Mouse (Mus musculus) limb, embryonic 15.5 days (tissue): ENCODE measurements around the gene Ppp1r12a. TPM values are rescaled to one million over a fixed set of nuclear protein-coding genes. Genes with fewer than 3 reads are reported as not detected.
A peak's percentile ranks its signal among the peaks of the same experiment; 100 is the strongest.

Experiments used
- ATAC-seq: fragments of 200-750 bp; cut with Nextera tagmentation; 2 replicates; pipeline ENCODE4 v1.8.0; 2017; ENCODE audit warnings: low read depth, moderate TSS enrichment; ENCODE audit not compliant: insufficient number of reproducible peaks, low FRiP score, low TSS enrichment
- H3K27ac ChIP-seq: fragments of 300-500 bp; sonication (generic); 2 replicates; pipeline ENCODE4 v1.5.1; 2015; ENCODE audit warnings: moderate library complexity, mild to moderate bottlenecking, inconsistent platforms
- H3K27me3 ChIP-seq: fragments of 300-500 bp; sonication (generic); 2 replicates; pipeline ENCODE4 v1.6.1; 2015; ENCODE audit warnings: inconsistent platforms
- H3K36me3 ChIP-seq: fragments of 300-500 bp; sonication (generic); 2 replicates; pipeline ENCODE4 v1.6.1; 2015; ENCODE audit warnings: inconsistent platforms
- H3K4me1 ChIP-seq: fragments of 300-500 bp; sonication (generic); 2 replicates; pipeline ENCODE4 v1.6.1; 2015; ENCODE audit warnings: inconsistent platforms
- H3K4me2 ChIP-seq: fragments of 300-500 bp; sonication (generic); 2 replicates; pipeline ENCODE4 v1.6.1; 2015; ENCODE audit warnings: mild to moderate bottlenecking, inconsistent platforms
- H3K4me3 ChIP-seq: fragments of 300-500 bp; sonication (generic); 2 replicates; pipeline ENCODE4 v1.5.1; 2015; ENCODE audit warnings: mild to moderate bottlenecking, inconsistent platforms
- H3K9ac ChIP-seq: fragments of 300-500 bp; sonication (generic); 2 replicates; pipeline ENCODE4 v1.6.1; 2015; ENCODE audit warnings: inconsistent platforms
- H3K9me3 ChIP-seq: fragments of 300-500 bp; sonication (generic); 2 replicates; pipeline ENCODE4 v1.6.1; 2016; ENCODE audit warnings: inconsistent platforms
- WGBS: fragments of 180-500 bp; shearing (Covaris S2); methylation state at CpG from one replicate; pipeline ENCODE4 v1.1.7; 2015; 5-methylcytosine and 5-hydroxymethylcytosine counted together
- polyA plus RNA-seq: library from polyadenylated mRNA; unstranded; fragments of >200 nt; fragmentation: Nextera tagmentation; extraction: Ambion mirVana; gene quantifications from 2 replicates; pipeline ENCODE4 v1.2.1, GENCODE M21; 2015

Gene Ppp1r12a
- polyA plus RNA-seq, 1 experiment from 2014 or later: 72.2 TPM

DNA sequence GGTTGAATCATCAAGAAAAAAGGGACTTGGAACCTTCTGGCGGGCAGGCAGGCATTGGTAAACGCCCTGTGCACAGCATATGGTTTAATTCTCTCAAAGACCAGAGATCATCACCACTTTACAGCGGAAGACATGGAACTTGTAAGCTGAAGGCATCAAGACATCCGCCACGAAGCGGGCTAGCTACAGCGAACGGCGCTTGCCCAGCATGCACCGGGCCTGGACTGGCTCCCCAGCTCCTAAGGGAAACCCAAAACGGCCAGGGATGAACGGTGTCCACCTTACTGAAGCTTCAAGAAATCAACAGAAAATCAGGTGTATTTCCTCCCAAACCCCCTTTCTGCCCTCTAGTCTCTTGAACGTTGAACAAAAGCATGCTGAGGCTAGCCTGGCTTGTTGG lies 136.3 kb downstream of the Ppp1r12a start:
- Histone ChIP-seq H3K27ac (no peak overlapping the region), H3K9me3 (no peaks in the 10 kb centered on the region), H3K27me3 (no peaks in the 10 kb centered on the region), H3K36me3 (no peaks in the 10 kb centered on the region), H3K4me2 (no peak overlapping the region), H3K4me1 (no peaks in the 10 kb centered on the region), H3K9ac (no peak overlapping the region), H3K4me3 (no peak overlapping the region)
- no peak for ATAC-seq
- WGBS: 93% methylated on average over 13 of the region's 13 CpGs

- 84% methylated on average over 16 of the region's 17 CpGs for WGBS
These were observed 137.0 kb downstream of the Ppp1r12a start for GRCm38 (mm10) chr10:108298841-108299545.

GRCm38 (mm10) chr10:108299828-108300227 lies 137.8 kb downstream of the Ppp1r12a start:
- 53% methylated on average over 11 of the region's 11 CpGs for WGBS
- no peaks in the 10 kb centered on the region for H3K36me3 ChIP-seq

More at GRCm38 (mm10) chr10:108298841-108299545, 137.0 kb downstream of the Ppp1r12a start:
- Histone ChIP-seq H3K9ac (no peak overlapping the region), H3K4me1 (no peaks in the 10 kb centered on the region), H3K27ac (no peak overlapping the region), H3K9me3 (no peaks in the 10 kb centered on the region), H3K4me2 (no peak overlapping the region), H3K27me3 (no peaks in the 10 kb centered on the region), H3K4me3 (no peak overlapping the region), H3K36me3 (no peaks in the 10 kb centered on the region)
- ATAC-seq: no peak

GRCm38 (mm10) chr10:108300843-108301242 lies 138.8 kb downstream of the Ppp1r12a start:
- no peak overlapping the region for H3K9ac ChIP-seq
- no peaks in the 10 kb centered on the region for H3K36me3 ChIP-seq
- no peak overlapping the region for H3K27ac ChIP-seq
- 0 out of 2 replicates have a peak overlapping the region, but pooled peaks have one; percentile 34 for H3K4me2 ChIP-seq
- no peaks in the 10 kb centered on the region for H3K9me3 ChIP-seq
- 11% methylated on average over 19 of the region's 19 CpGs for WGBS
- no peaks in the 10 kb centered on the region for H3K27me3 ChIP-seq
- no peak overlapping the region; the same call in 1 of the 2 replicates for H3K4me3 ChIP-seq
- ATAC-seq: no peak
- H3K4me1 ChIP-seq: no peaks in the 10 kb centered on the region

More at GRCm38 (mm10) chr10:108299828-108300227, 137.8 kb downstream of the Ppp1r12a start:
- H3K27ac ChIP-seq: no peak overlapping the region
- H3K27me3 ChIP-seq: no peaks in the 10 kb centered on the region
- ATAC-seq: no peak
- H3K4me1 ChIP-seq: no peaks in the 10 kb centered on the region
- H3K9ac ChIP-seq: no peak overlapping the region
- H3K9me3 ChIP-seq: no peaks in the 10 kb centered on the region
- H3K4me2 ChIP-seq: no peak overlapping the region
- H3K4me3 ChIP-seq: no peak overlapping the region

- Histone ChIP-seq H3K27ac (no peak overlapping the region), H3K4me3 (no peak overlapping the region), H3K4me2 (no peak overlapping the region), H3K9ac (no peak overlapping the region), H3K4me1 (no peaks in the 10 kb centered on the region), H3K36me3 (no peaks in the 10 kb centered on the region), H3K27me3 (no peaks in the 10 kb centered on the region), H3K9me3 (no peaks in the 10 kb centered on the region)
- WGBS: 57% methylated on average over 11 of the region's 11 CpGs
- no peak for ATAC-seq
These were observed 145.8 kb downstream of the Ppp1r12a start for GRCm38 (mm10) chr10:108307772-108308171.

DNA sequence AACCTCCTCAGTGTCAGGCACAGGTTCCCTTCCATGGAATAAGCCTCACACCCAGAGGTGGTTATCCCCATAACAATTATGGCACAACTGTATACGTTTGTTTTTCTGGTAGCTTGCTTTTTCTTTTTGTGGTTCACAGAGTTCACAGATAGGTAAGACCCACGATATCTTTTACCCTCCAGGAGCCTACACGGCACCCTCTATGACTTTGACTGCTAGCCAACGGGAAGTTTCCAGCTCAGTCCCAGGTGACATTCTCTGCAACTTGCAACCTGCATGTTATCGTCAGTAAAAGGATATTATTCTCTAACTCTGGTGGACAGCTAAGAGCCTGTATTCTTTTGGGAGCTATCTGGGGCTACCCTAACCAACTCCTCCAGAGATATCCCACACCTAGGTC lies 148.2 kb downstream of the Ppp1r12a start:
- no peak overlapping the region for H3K27ac ChIP-seq
- ATAC-seq: no peak
- no peak overlapping the region for H3K4me2 ChIP-seq
- no peak overlapping the region for H3K4me3 ChIP-seq
- H3K4me1 ChIP-seq: no peaks in the 10 kb centered on the region
- no peak overlapping the region for H3K9ac ChIP-seq
- H3K27me3 ChIP-seq: no peaks in the 10 kb centered on the region
- 83% methylated on average over 5 of the region's 5 CpGs for WGBS
- H3K36me3 ChIP-seq: no peaks in the 10 kb centered on the region
- H3K9me3 ChIP-seq: no peaks in the 10 kb centered on the region

- ATAC-seq: no peak
- H3K9ac ChIP-seq: no peak overlapping the region
- no peak overlapping the region for H3K4me3 ChIP-seq
- 85% methylated on average over 3 of the region's 3 CpGs for WGBS
- no peaks in the 10 kb centered on the region for H3K9me3 ChIP-seq
- H3K27me3 ChIP-seq: no peaks in the 10 kb centered on the region
- H3K27ac ChIP-seq: no peak overlapping the region
- no peak overlapping the region for H3K4me2 ChIP-seq
- no peaks in the 10 kb centered on the region for H3K36me3 ChIP-seq
- H3K4me1 ChIP-seq: no peaks in the 10 kb centered on the region
These were observed 149.4 kb downstream of the Ppp1r12a start for GRCm38 (mm10) chr10:108311396-108311795.

GRCm38 (mm10) chr10:108313845-108314244 lies 151.9 kb downstream of the Ppp1r12a start:
- H3K4me3 ChIP-seq: no peak overlapping the region
- no peaks in the 10 kb centered on the region for H3K27me3 ChIP-seq
- H3K9ac ChIP-seq: no peak overlapping the region
- no peak overlapping the region for H3K27ac ChIP-seq
- H3K4me2 ChIP-seq: no peak overlapping the region
- 35% methylated on average over 6 of the region's 6 CpGs for WGBS
- ATAC-seq: no peak
- H3K36me3 ChIP-seq: no peaks in the 10 kb centered on the region
- no peaks in the 10 kb centered on the region for H3K4me1 ChIP-seq
- H3K9me3 ChIP-seq: no peaks in the 10 kb centered on the region

DNA sequence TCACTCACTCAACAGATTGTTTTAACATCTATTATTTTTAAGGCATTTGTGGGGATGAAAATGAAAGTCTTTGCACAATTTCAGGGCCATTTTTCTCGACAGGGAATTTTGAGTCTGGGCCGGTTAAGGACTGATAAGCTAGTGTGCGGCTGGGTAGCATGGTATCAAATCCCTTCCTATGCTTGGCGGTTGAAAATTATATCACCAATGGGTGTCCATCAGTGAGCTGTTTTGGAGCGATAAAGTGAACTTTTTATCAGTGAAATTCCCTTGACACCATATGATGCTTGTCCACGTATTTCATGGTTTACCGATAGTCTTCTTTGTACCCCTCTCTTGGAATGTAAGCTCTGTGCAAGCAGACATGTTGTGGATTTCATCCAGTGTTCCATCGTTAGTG lies 152.4 kb downstream of the Ppp1r12a start:
- H3K27ac ChIP-seq: no peak overlapping the region
- no peaks in the 10 kb centered on the region for H3K27me3 ChIP-seq
- no peaks in the 10 kb centered on the region for H3K36me3 ChIP-seq
- no peaks in the 10 kb centered on the region for H3K9me3 ChIP-seq
- H3K9ac ChIP-seq: no peak overlapping the region
- no peak overlapping the region for H3K4me2 ChIP-seq
- 83% methylated on average over 8 of the region's 8 CpGs for WGBS
- no peak overlapping the region for H3K4me3 ChIP-seq
- no peaks in the 10 kb centered on the region for H3K4me1 ChIP-seq
- no peak for ATAC-seq

DNA sequence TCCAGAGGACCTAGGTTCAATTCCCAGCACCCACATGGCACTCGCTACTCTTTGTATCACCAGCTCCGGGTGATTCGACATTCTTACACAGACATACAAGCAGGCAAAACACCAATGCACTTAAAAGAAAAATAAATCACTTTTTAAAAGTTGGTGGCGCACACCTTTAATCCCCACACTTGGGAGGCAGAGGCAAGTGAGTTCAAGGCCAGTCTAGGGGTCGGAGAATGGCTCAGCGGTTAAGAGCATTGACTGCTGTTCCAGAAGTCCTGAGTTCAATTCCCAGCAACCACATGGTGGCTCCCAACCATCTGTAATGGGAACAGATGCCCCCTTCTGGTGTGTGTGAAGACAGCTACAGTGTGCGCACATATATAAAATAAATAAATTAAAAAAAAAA lies 153.2 kb downstream of the Ppp1r12a start:
- no peaks in the 10 kb centered on the region for H3K9me3 ChIP-seq
- H3K27me3 ChIP-seq: no peaks in the 10 kb centered on the region
- WGBS: 93% methylated on average over 7 of the region's 7 CpGs

DNA sequence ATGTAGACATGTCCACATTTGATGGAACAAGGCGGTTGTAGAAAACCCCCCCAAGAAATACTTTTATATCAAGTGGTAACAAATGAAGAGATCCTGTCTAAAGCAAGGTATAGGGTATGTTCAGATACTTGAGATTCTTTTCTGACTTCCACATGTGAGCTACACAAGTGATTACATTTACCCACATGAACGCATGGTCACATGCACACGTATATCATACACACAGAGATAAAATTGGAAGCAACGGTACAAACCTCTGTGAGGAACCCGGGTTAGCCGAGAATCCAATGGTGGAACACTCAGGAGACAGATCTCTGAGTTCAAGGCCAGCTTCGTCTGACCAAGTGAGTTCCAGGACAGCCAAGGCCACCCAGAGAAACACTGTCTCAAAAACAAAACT lies 166.4 kb downstream of the Ppp1r12a start:
- 84% methylated on average over 7 of the region's 7 CpGs for WGBS
- Histone ChIP-seq H3K4me3 (no peak overlapping the region), H3K4me2 (no peak overlapping the region), H3K9me3 (no peaks in the 10 kb centered on the region), H3K27ac (no peak overlapping the region), H3K27me3 (peaks cover 14% of the 10 kb centered on the region), H3K36me3 (no peaks in the 10 kb centered on the region), H3K4me1 (peaks cover 7% of the 10 kb centered on the region; the same call in 1 of the 2 replicates), H3K9ac (no peak overlapping the region)
- ATAC-seq: no peak

More for the DNA sequence above, 153.2 kb downstream of the Ppp1r12a start:
- H3K36me3 ChIP-seq: no peaks in the 10 kb centered on the region
- no peak overlapping the region for H3K27ac ChIP-seq
- ATAC-seq: no peak
- H3K9ac ChIP-seq: no peak overlapping the region
- H3K4me3 ChIP-seq: no peak overlapping the region
- no peak overlapping the region for H3K4me2 ChIP-seq
- H3K4me1 ChIP-seq: no peaks in the 10 kb centered on the region

- Histone ChIP-seq H3K9me3 (no peaks in the 10 kb centered on the region), H3K36me3 (no peaks in the 10 kb centered on the region), H3K4me3 (no peak overlapping the region), H3K4me2 (no peak overlapping the region), H3K4me1 (peaks cover 7% of the 10 kb centered on the region; the same call in 1 of the 2 replicates), H3K27ac (no peak overlapping the region), H3K27me3 (peaks cover 14% of the 10 kb centered on the region), H3K9ac (no peak overlapping the region)
- WGBS: 87% methylated on average over 12 of the region's 12 CpGs
- no peak for ATAC-seq
These were observed 167.0 kb downstream of the Ppp1r12a start for GRCm38 (mm10) chr10:108328983-108329382.
